Comparison of ENCODE assay signal across 18 mouse cellular contexts in the genomic region with DNA sequence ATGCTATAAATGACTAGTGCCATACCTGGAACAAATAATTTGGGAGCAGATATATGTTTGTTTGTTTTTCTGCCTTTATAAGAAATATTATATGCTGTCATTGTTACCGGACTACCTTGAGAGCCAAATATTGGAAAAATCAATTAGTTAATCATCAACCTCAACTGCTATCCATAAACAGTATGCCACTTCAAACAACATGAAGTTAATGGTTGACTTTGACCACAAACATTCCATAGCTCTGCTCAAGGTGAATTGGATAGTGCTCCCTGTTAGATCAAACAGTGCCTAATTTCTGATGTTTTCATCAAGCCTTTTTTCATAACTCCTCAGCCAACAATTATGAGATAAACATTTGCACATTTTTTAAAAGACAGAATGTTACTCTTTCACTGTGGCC.
DNase-seq lines count a peak whose midpoint lies in the region; ATAC-seq and TF ChIP-seq lines count a peak whose summit lies in the region.
"Had no signal": no experiment of that assay in that cellular context is flagged by ENCODE, and none has a peak within 500 bp of the region (broad histone marks: within the 10 kb centered on the region; RNA-seq: fewer than 3 reads in every experiment).

No protein-coding gene starts in this region.

- no peak for TF ChIP-seq CTCF in liver, adult 2 months (IDR thresholded peaks at IDR 0.05; ENCODE audit: low read depth, low read length)
- TF ChIP-seq CTCF in intestine, postnatal 0 days (IDR thresholded peaks at IDR 0.05; ENCODE audit: low read depth), result no peak

- peaks cover 9% of the 10 kb centered on the region; the same call in 1 of the 2 replicates for H3K4me1 ChIP-seq in liver, adult 2 months (ENCODE audit: control insufficient read depth, insufficient read depth, low read length)
- no peaks in the 10 kb centered on the region for H3K4me1 ChIP-seq in intestine, embryonic 15.5 days (replicated peaks)
- no peaks in the 10 kb centered on the region for H3K4me1 ChIP-seq in intestine, postnatal 0 days (replicated peaks; ENCODE audit: control insufficient read depth, insufficient read depth, low read length)
- no peaks in the 10 kb centered on the region for H3K4me1 ChIP-seq in liver, embryonic 16.5 days (ENCODE audit: control insufficient read depth, low read depth, low read length)
- H3K4me1 ChIP-seq: embryonic facial prominence, embryonic 13.5 days; forebrain, embryonic 13.5 days; heart, embryonic 12.5 days had no signal

- no peak overlapping the region for H3K9ac ChIP-seq in liver, adult 2 months (ENCODE audit: low read depth, low read length)
- no peak overlapping the region for H3K9ac ChIP-seq in intestine, embryonic 15.5 days
- no peak overlapping the region for H3K9ac ChIP-seq in intestine, postnatal 0 days (ENCODE audit: low read depth, low read length)
- H3K9ac ChIP-seq in liver, embryonic 16.5 days (ENCODE audit: low read depth, low read length), result no peak overlapping the region
- H3K9ac ChIP-seq: embryonic facial prominence, embryonic 13.5 days; forebrain, embryonic 13.5 days; forebrain, postnatal 0 days; heart, embryonic 12.5 days had no signal

- H3K4me3 ChIP-seq in liver, adult 2 months (ENCODE audit: insufficient read depth, low read depth, low read length), result no peak overlapping the region
- no peak overlapping the region for H3K4me3 ChIP-seq in intestine, embryonic 15.5 days (replicated peaks)
- no peak overlapping the region for H3K4me3 ChIP-seq in intestine, postnatal 0 days (ENCODE audit: low read depth, low read length)
- H3K4me3 ChIP-seq in liver, embryonic 16.5 days (ENCODE audit: low read depth, low read length), result no peak overlapping the region
- H3K4me3 ChIP-seq: embryonic facial prominence, embryonic 13.5 days; forebrain, embryonic 13.5 days; heart, adult 2 months; heart, embryonic 12.5 days had no signal

- peak; percentile 97 for DNase-seq in liver, adult 2 months (ENCODE audit: extremely low read depth, low read depth, low spot score)
- no peak for DNase-seq in liver
- DNase-seq in right cerebral cortex, postnatal 25 days, result no peak
- DNase-seq in thymus, postnatal 0 days (ENCODE audit: low spot score), result no peak
- DNase-seq: adrenal gland, adult 2 months; adrenal gland, postnatal 25 days; cerebellum, adult 18-20 months; cerebellum, adult 9-11 months; cerebellum, postnatal 36 days; forebrain, postnatal 0 days; gastrocnemius, postnatal 14 days; heart, adult 2 months had no signal

- H3K27me3 ChIP-seq in liver, adult 2 months (ENCODE audit: control insufficient read depth, insufficient read depth, low read length), result no peaks in the 10 kb centered on the region
- H3K27me3 ChIP-seq in intestine, embryonic 15.5 days (replicated peaks), result no peaks in the 10 kb centered on the region
- no peaks in the 10 kb centered on the region for H3K27me3 ChIP-seq in intestine, postnatal 0 days (replicated peaks; ENCODE audit: control insufficient read depth, insufficient read depth, low read length)
- H3K27me3 ChIP-seq in liver, embryonic 16.5 days (ENCODE audit: control insufficient read depth, insufficient read depth, low read depth, low read length), result no peaks in the 10 kb centered on the region
- H3K27me3 ChIP-seq: embryonic facial prominence, embryonic 13.5 days; forebrain, embryonic 13.5 days; heart, embryonic 12.5 days had no signal

- no peak overlapping the region for H3K27ac ChIP-seq in liver, adult 2 months (replicated peaks; ENCODE audit: insufficient read depth, low read depth, low read length)
- H3K27ac ChIP-seq in intestine, embryonic 15.5 days, result no peak overlapping the region
- no peak overlapping the region for H3K27ac ChIP-seq in intestine, postnatal 0 days (ENCODE audit: low read depth, low read length)
- no peak overlapping the region for H3K27ac ChIP-seq in liver, embryonic 16.5 days (ENCODE audit: low read length)
- H3K27ac ChIP-seq: embryonic facial prominence, embryonic 13.5 days; forebrain, embryonic 13.5 days; heart, adult 2 months had no signal

- peak; percentile 90 for ATAC-seq in intestine, embryonic 15.5 days
- no peak for ATAC-seq in intestine, postnatal 0 days
- peak; percentile 77 for ATAC-seq in liver, embryonic 16.5 days (ENCODE audit: low read depth)
- ATAC-seq: forebrain, embryonic 13.5 days; forebrain, postnatal 0 days had no signal

- no peak overlapping the region for H3K4me2 ChIP-seq in intestine, embryonic 15.5 days (replicated peaks)
- H3K4me2 ChIP-seq in intestine, postnatal 0 days (replicated peaks; ENCODE audit: low read depth), result 0 out of 2 replicates have a peak overlapping the region, but pooled peaks have one; percentile 21
- H3K4me2 ChIP-seq in liver, embryonic 16.5 days (ENCODE audit: low read depth, low read length), result no peak overlapping the region
- H3K4me2 ChIP-seq: embryonic facial prominence, embryonic 13.5 days; forebrain, embryonic 13.5 days; heart, embryonic 12.5 days had no signal

- WGBS in liver, adult 2 months, result 34% methylated on average over 1 of the region's 1 CpGs
- WGBS in intestine, embryonic 15.5 days, result 62% methylated on average over 1 of the region's 1 CpGs
- WGBS in intestine, postnatal 0 days, result 29% methylated on average over 1 of the region's 1 CpGs
- 58% methylated on average over 1 of the region's 1 CpGs for WGBS in liver, embryonic 16.5 days (ENCODE audit: insufficient replicate concordance)

- no peaks in the 10 kb centered on the region for H3K9me3 ChIP-seq in intestine, embryonic 15.5 days
- no peaks in the 10 kb centered on the region for H3K9me3 ChIP-seq in intestine, postnatal 0 days (ENCODE audit: control insufficient read depth)
- H3K9me3 ChIP-seq in liver, embryonic 16.5 days (replicated peaks; ENCODE audit: control insufficient read depth, low read length), result no peaks in the 10 kb centered on the region
- H3K9me3 ChIP-seq: embryonic facial prominence, embryonic 13.5 days; forebrain, embryonic 13.5 days; heart, embryonic 12.5 days had no signal

- TF ChIP-seq POLR2A in liver, adult 2 months (IDR thresholded peaks at IDR 0.05; ENCODE audit: extremely low read depth, insufficient read depth, low read length), result no peak

- no peaks in the 10 kb centered on the region for H3K36me3 ChIP-seq in liver, adult 2 months (ENCODE audit: control insufficient read depth, insufficient read depth, low read length)
- no peaks in the 10 kb centered on the region for H3K36me3 ChIP-seq in intestine, embryonic 15.5 days
- no peaks in the 10 kb centered on the region for H3K36me3 ChIP-seq in intestine, postnatal 0 days (ENCODE audit: control insufficient read depth, insufficient read depth)
- no peaks in the 10 kb centered on the region for H3K36me3 ChIP-seq in liver, embryonic 16.5 days (ENCODE audit: control insufficient read depth, insufficient read depth)
- H3K36me3 ChIP-seq: embryonic facial prominence, embryonic 13.5 days; heart, embryonic 12.5 days had no signal

- H3K79me2 ChIP-seq in liver, adult 2 months (ENCODE audit: control insufficient read depth, insufficient read depth, low read length), result no peaks in the 10 kb centered on the region
